Mouse (Mus musculus): ENCODE data around the gene Thap12. TPM values are rescaled to one million over a fixed set of nuclear protein-coding genes. Genes with fewer than 3 reads are reported as not detected.

Gene Thap12
- 10 to 100 TPM; 50.9 to 51.3 TPM for polyA plus RNA-seq (2017; shearing (Covaris generic))

GRCm38 (mm10) chr7:98702283-98703240 is at the start of gene Thap12:
Gene Thap12 (plus strand): TSS chr7:98703103.

GRCm38 (mm10) chr7:98656531-98657221 is 46.2 kb upstream of the Thap12 start, which contains the start of gene Emsy:
Gene Emsy (minus strand): TSS chr7:98656783.

Other genes starting within 250 kb of the Thap12 start
- gene Lrrc32, start 213.8 kb upstream of the Thap12 start, polyA plus RNA-seq (2017; shearing (Covaris generic)) = 100 to 1,000 TPM in 1 of 2 experiments, 10 to 100 TPM in 1; 21.7 to 204 TPM
- 10 to 100 TPM; 73.8 to 82.5 TPM for gene Emsy, start 46.3 kb upstream of the Thap12 start, polyA plus RNA-seq (2017; shearing (Covaris generic))
- under 1 TPM; 0.11 to 0.33 TPM for gene Wnt11, start 132.0 kb downstream of the Thap12 start, polyA plus RNA-seq (2017; shearing (Covaris generic))